Mouse (Mus musculus) small intestine, adult 2 months (tissue): Measurements from ENCODE around the gene Gm6993.

Experiments
- CTCF ChIP-seq: fragments of 200-500 bp; IDR thresholded peaks from 2 replicates; pipeline ENCODE4 v1.5.1; 2012; ENCODE audit warnings: low read depth, mild to moderate bottlenecking, control low read depth, inconsistent platforms, low read length, moderate library complexity, mixed read lengths; ENCODE audit not compliant: insufficient replicate concordance, insufficient read length; ENCODE audit errors: extremely low read depth
- POLR2A ChIP-seq: fragments of 200-500 bp; IDR thresholded peaks from 2 replicates; pipeline ENCODE4 v1.6.1; 2012; ENCODE audit warnings: low read depth, mild to moderate bottlenecking, control low read depth, inconsistent platforms, low read length, moderate library complexity

DNA sequence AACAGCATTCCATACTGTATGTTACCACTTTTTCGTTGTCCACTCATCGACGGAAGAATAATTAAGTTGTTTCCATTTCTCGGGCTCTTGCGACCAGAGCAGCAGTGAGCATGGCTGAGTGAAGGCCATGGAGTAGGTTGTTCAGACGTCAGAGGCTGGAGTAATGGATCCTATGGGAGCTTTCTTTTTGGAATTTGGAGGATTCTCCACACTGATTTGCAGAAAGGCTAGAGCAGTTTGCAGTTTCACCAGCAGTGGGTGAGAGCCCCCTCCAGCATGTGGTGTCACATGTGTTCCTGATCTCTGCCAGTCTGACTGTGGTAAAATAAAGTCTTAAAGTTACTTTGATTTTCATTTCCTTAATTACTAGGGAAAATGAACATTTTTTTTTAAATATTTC lies 25.6 kb upstream of the Gm6993 start:
- TF ChIP-seq CTCF = no peak
- TF ChIP-seq POLR2A = no peak
